Mouse (Mus musculus) mouse trophoblast stem cell (cell line): Measurements from ENCODE around the gene Cc2d2a.

Experiments used
- in situ Hi-C, 2 experiments: fragments of 300-500 bp; cut with MseI, MboI; formaldehyde crosslinking; loops; 2 replicates in 1 of 2; 3 replicates in 1 of 2; pipeline ENCODE4 v1.15.1; 2025

Gene Cc2d2a

GRCm38 (mm10) chr5:43728375-43729165 is 66.4 kb downstream of the Cc2d2a start:
- in situ Hi-C loops: no loop called here

GRCm38 (mm10) chr5:43732381-43732780 is 70.2 kb downstream of the Cc2d2a start:
- in situ Hi-C loops: no loop called here

GRCm38 (mm10) chr5:43744187-43744586 is 82.0 kb downstream of the Cc2d2a start:
- in situ Hi-C loops: no loop called here

DNA sequence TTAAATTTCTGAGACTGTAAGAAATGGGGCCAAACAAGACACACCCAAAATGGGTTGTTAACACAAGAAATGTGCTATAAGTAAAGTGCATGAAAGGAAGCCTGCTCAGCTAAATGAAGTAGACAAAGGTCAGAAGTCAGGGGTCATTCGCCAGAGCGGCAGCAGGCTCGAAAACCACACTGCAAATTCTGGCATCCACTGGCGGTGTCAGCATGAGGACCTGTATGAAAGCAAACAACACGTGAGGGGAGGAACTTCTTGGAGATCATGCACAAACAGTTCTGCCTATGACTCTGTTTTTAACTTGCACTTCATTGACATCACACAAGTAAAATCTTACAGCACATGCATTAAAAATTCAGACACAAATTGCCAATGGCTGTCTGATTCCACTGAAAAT is 83.0 kb downstream of the Cc2d2a start:
- in situ Hi-C loops: no loop called here

DNA sequence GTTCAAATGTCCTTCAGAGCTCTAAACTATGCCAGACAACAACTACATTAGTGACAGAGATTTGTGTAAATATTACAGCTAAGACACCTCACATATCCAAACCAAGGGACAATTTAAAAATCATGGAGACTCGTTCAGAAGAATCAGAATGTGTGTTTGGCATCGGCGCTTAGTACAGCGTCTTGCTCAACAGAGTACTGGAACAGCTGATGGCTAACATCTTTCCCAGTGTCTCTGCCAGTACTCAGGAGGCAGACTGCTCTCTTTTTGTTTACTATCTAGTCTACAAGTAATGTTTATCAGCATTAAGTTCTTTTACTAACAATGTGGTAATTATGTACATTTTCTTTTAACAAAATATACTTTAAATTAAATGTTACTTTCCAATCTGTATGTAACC is 85.9 kb downstream of the Cc2d2a start:
- in situ Hi-C loops: no loop called here

DNA sequence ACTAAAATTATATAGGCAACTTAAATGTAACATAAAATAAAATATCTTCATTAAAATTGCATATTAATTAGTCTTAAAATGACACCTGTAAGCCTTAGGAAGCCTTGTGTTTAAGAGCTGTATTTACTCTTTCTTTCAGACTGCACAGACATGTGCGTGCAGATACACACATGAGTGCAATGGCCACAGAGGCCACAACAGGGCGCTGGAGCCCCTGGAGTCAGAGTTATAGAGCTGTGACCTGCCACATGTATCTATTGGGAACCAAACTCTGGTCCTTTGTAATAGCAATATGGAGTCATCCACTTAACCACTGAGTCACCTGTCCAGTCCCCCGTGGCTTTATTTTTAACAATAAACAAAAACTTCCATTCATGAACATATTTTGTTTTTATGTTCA is 86.9 kb downstream of the Cc2d2a start:
- in situ Hi-C loops: no loop called here

GRCm38 (mm10) chr5:43770618-43771354 is 108.6 kb downstream of the Cc2d2a start:
- in situ Hi-C loops: no loop called here

GRCm38 (mm10) chr5:43771555-43771954 is 109.4 kb downstream of the Cc2d2a start:
- in situ Hi-C loops: no loop called here

GRCm38 (mm10) chr5:43776407-43776806 is 114.3 kb downstream of the Cc2d2a start:
- in situ Hi-C loops: no loop called here

GRCm38 (mm10) chr5:43776993-43777392 is 114.8 kb downstream of the Cc2d2a start:
- in situ Hi-C loops: no loop called here

DNA sequence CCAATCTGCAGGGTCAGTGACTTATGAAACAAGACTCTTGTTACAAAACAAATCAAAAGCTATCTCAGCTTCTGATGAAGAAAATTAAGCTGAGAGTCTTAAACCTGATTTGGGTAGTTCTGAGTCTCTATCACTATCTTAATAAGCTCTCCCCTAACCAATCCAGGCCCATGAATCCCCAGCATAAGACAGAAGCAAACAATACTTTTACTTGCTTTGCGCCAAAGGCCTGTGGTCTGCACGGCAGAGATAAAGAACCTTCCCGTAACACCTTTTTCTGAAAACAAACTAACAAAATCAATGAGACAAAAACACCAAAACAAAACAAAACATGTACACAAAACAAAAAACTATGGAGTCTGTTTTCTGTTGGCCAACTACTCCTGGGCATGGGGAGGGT is 116.4 kb downstream of the Cc2d2a start:
- in situ Hi-C loops: no loop called here

DNA sequence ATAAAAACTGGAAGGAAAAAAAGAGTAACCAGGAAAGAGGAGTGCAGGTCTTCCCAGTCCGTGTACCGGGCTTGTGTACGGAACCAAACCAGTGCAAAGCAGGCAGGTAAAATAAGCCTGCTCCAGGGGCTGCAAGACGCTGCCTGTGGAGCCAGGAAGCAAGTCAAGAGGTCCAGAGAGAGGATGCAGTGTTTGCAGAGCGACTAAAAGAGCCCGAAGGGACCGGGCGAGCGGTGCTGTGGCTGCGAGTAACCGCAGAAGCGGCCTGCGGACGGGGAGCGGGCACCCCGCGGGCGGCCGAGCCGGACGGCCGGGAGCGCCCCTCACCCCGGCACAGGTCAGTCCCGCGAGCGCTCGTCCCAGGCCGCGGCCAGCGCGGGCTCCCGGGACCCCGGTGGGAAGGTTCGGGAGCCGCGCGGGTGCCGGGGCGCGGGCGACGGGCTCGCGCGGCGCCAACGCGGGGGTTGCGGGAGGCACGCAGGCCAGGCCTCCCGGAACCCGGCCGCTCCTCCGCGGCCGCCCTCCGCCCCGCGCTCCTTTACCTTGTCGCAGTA is 119.4 kb downstream of the Cc2d2a start:
- in situ Hi-C loops: no loop called here

DNA sequence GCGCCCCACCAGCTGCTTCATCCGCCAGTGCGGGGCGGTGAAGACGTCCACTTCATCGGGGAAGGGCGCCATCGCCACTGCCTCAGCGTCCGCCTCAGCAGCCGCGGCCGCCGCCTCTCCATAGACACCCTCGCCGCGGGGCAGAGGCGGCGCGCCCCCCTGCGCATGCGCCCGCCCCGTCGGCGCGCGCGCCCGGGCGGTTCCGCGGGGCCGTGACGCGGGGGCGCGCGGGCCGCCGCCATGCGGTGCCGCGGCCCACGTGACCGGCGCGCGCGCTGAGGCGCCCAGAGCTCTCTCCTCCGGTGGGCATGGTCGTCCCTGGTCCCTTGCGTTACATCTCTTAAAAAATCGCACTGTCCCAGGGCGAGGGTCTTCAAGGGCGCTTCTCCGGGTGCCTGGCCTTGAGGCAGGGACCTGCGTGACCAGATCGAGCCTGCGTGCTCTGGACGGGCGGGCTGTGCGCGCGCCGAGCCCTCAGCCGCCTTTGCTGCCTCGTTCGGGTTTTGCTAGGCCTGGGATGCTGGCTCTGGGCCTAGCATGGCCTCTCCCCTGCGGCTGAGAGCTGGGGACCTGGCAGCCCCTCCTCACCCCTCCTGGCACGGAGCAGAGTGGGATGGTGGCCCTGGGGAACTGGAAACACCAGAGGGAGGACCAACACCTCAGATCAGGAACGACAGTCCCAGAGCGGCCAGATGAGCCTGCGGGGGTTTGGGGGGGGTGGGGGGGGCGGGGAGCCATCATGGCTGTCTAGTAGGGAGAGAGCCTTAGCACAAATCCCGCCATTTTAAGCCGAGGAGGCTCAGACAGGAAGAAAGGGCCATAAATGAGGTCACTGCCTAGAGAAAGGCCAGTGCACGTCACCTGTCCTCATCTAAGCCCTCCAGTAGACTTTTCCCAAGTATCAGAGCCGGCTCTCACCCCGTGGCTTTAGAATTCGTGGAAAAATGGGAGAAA is 120.1 kb downstream of the Cc2d2a start:
- in situ Hi-C loops: no loop called here

DNA sequence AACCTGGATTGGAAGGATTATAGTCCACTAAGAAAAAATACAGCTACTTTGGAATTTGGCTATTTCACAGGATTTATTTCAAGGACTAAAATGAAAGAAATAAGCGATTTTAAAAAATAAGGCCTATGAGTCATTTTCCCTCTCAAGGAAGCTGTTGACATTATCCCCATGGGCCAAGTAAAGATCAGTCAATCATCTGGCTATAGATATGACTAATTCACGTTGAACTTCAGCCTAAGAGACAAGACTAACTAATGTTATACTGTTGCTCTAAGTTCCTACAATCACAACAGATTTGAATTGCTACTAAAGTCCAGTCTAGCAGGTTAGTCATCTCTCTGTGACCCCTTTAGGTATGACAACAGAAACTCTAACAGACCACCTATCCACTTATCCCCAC is 121.8 kb downstream of the Cc2d2a start:
- in situ Hi-C loops: no loop called here

DNA sequence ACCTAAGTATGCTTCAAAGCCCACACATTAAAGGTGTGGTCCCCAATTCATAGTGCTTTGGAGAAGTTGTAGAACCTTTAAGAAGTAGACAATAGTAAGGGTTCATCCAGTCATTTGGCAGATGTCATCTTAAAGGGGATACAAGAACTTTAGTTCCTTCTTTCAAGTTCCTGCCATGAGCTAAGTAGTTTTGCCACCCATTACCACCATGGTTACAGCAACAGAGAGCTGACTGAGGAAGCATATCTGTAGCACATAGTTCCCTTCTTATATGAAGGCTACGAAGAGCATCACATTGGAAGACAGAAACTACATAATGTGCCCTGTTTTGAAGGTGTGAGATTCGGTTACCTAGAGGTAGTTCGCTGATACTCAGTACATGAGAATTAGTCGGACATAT is 124.5 kb downstream of the Cc2d2a start:
- in situ Hi-C loops: no loop called here

DNA sequence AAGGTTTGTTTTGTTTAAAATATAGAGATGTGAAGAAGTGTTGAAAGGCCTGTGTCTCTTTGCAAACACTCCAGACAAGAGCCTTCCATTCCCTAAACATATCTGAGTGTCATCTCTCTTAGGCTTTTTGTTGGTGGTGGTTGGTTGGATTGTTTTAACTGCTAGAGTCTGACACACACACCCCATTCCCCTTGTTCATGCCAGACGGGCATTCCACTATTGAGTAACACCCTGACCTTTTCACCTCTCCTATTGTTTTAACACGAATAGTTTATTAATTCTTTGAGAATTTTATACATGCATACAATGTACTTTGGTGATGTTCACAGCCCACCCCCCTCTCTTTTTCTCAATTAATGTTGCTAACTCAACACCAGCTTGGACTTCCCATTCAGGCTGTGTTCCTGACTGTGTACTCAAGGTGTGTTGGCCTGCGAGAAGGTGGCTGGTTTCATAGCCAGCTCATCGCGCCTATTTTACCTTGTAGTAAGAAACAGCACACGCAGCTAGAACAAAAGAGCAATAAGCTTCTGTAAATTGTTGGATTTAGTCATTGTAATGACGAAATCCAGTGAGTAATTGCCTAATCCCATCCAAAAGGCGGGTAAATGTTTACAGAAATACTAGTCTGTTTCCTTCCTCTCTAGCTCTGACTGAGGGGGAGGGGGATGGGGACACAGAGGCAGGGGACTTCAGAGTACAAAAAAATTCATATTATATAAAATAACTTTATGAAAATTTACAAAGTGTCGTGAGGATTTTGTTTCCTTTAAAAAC is 126.0 kb downstream of the Cc2d2a start:
- in situ Hi-C loops: no loop called here
